Mouse (Mus musculus) embryonic facial prominence, embryonic 15.5 days (tissue): ENCODE results near the gene Dnase1l3. TPM values are rescaled to one million over a fixed set of nuclear protein-coding genes. Genes with fewer than 3 reads are reported as not detected.

Source experiments
- ATAC-seq: fragments of 200-750 bp; cut with Nextera tagmentation; 2 replicates; pipeline ENCODE4 v1.8.0; 2017; ENCODE audit warnings: low read depth, moderate TSS enrichment; ENCODE audit not compliant: insufficient number of reproducible peaks, low FRiP score, low TSS enrichment
- H3K27ac ChIP-seq: fragments of 300-500 bp; sonication (generic); replicated peaks from 2 replicates; pipeline ENCODE4 v1.5.1; 2015; ENCODE audit warnings: mild to moderate bottlenecking, inconsistent platforms
- H3K27me3 ChIP-seq: fragments of 300-500 bp; sonication (generic); 2 replicates; pipeline ENCODE4 v1.6.1; 2015; ENCODE audit warnings: inconsistent platforms
- H3K36me3 ChIP-seq: fragments of 300-500 bp; sonication (generic); 2 replicates; pipeline ENCODE4 v1.6.1; 2015; ENCODE audit warnings: mild to moderate bottlenecking, inconsistent platforms
- H3K4me1 ChIP-seq: fragments of 300-500 bp; sonication (generic); 2 replicates; pipeline ENCODE4 v1.6.1; 2015; ENCODE audit warnings: inconsistent platforms
- H3K4me2 ChIP-seq: fragments of 300-500 bp; sonication (generic); replicated peaks from 2 replicates; pipeline ENCODE4 v1.6.1; 2015; ENCODE audit warnings: mild to moderate bottlenecking, inconsistent platforms
- H3K4me3 ChIP-seq: fragments of 300-500 bp; sonication (generic); replicated peaks from 2 replicates; pipeline ENCODE4 v1.5.1; 2015; ENCODE audit warnings: mild to moderate bottlenecking, inconsistent platforms
- H3K9ac ChIP-seq: fragments of 300-500 bp; sonication (generic); 2 replicates; pipeline ENCODE4 v1.6.1; 2015; ENCODE audit warnings: inconsistent platforms
- H3K9me3 ChIP-seq: fragments of 300-500 bp; sonication (generic); replicated peaks from 2 replicates; pipeline ENCODE4 v1.6.1; 2016; ENCODE audit warnings: inconsistent platforms
- WGBS: fragments of 180-500 bp; shearing (Covaris S2); methylation state at CpG from one replicate; pipeline ENCODE4 v1.1.7; 2015; 5-methylcytosine and 5-hydroxymethylcytosine counted together
- polyA plus RNA-seq: library from polyadenylated mRNA; unstranded; fragments of >200 nt; fragmentation: Nextera tagmentation; extraction: Ambion mirVana; gene quantifications from 2 replicates; pipeline ENCODE4 v1.2.1, GENCODE M21; 2015

Gene Dnase1l3
- polyA plus RNA-seq, 1 experiment from 2014 or later = 4.1 TPM

- Histone ChIP-seq H3K9me3 (no peaks in the 10 kb centered on the region), H3K27ac (no peak overlapping the region), H3K4me3 (no peak overlapping the region), H3K9ac (no peak overlapping the region), H3K27me3 (no peaks in the 10 kb centered on the region), H3K4me2 (no peak overlapping the region), H3K4me1 (no peaks in the 10 kb centered on the region), H3K36me3 (no peaks in the 10 kb centered on the region)
- WGBS = 71% methylated on average over 1 of the region's 1 CpGs
- ATAC-seq = no peak
These were observed 19.7 kb downstream of the Dnase1l3 start for GRCm38 (mm10) chr14:7974643-7975042.

DNA sequence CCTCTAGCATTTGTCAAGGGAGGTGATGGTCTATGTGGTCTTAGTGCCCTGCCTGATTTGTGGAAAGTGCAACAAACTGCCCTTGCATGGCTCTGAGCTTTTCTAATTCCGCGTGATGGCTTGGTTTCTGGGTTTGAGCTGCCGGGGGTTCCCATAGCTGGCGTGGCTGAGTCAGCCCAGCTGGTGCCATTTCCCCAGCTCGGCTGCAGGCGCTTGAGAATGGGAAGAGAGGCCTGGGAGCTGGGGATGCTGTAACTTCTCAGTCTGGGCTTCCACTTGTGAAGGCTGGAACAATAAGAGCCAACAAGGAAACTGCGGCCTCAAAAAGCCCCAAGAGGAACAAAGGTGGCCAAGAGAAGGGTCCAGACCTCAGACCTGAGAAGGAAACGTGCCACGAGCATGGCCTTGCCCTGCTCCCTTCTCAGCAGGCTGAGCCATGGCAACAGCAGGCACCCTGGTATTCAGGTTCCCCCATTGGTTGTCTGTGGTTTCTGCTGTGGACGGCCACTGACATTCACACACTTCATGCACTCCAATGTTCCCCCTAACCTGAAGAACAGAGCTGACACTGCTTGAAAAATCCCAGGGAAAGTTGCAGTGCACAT, 22.4 kb downstream of the Dnase1l3 start:
- no peaks in the 10 kb centered on the region for H3K9me3 ChIP-seq
- WGBS = 56% methylated on average over 10 of the region's 10 CpGs

DNA sequence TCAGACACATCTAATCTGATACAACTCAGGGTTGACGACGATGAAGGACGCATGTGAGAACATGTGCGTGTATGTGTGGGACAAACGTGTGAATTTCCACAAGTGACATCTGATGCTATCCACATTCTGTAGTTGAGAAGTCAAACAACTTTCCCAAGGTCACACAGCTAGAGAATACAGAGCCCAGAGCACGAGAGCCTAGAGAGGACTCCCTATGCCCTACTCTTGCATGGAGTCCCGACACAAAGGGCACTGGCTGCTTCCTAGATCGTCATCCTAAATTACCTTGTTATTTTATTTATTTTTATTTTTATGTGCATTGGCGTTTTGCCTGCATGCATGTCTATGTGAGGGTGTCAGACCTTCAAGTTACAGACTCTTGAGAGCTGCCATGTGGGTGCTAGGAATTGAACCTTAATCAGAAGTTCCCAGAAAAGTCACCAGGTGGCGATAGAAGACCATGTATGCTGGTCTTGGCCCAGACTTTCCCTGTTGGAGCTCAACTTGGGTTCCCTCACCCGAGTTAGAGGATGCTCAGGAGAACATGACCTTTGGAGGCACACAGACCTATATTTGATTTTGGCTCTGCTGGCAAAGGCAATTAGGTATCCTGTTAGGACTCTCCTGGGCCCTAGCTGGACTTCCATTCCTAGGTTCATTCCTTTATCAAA, 30.0 kb downstream of the Dnase1l3 start:
- no peak for ATAC-seq
- H3K27ac ChIP-seq = no peak overlapping the region
- H3K4me1 ChIP-seq = 0 out of 2 replicates have a peak, but pooled peaks cover 5% of the 10 kb centered on the region
- WGBS = 52% methylated on average over 11 of the region's 11 CpGs
- H3K4me2 ChIP-seq = no peak overlapping the region
- H3K9ac ChIP-seq = no peak overlapping the region
- H3K9me3 ChIP-seq = no peaks in the 10 kb centered on the region
- H3K4me3 ChIP-seq = no peak overlapping the region
- no peaks in the 10 kb centered on the region for H3K36me3 ChIP-seq
- no peaks in the 10 kb centered on the region for H3K27me3 ChIP-seq

More for the DNA sequence above, 22.4 kb downstream of the Dnase1l3 start:
- H3K27ac ChIP-seq = no peak overlapping the region
- no peak overlapping the region for H3K4me3 ChIP-seq
- no peaks in the 10 kb centered on the region for H3K4me1 ChIP-seq
- no peaks in the 10 kb centered on the region for H3K27me3 ChIP-seq
- H3K9ac ChIP-seq = no peak overlapping the region
- ATAC-seq = no peak
- H3K4me2 ChIP-seq = no peak overlapping the region
- H3K36me3 ChIP-seq = no peaks in the 10 kb centered on the region

GRCm38 (mm10) chr14:7963160-7963559, 31.2 kb downstream of the Dnase1l3 start:
- H3K36me3 ChIP-seq = no peaks in the 10 kb centered on the region
- no peak for ATAC-seq
- H3K9me3 ChIP-seq = no peaks in the 10 kb centered on the region
- H3K9ac ChIP-seq = no peak overlapping the region
- WGBS = 55% methylated on average over 7 of the region's 7 CpGs
- 0 out of 2 replicates have a peak, but pooled peaks cover 5% of the 10 kb centered on the region for H3K4me1 ChIP-seq
- no peak overlapping the region for H3K4me2 ChIP-seq
- H3K27me3 ChIP-seq = no peaks in the 10 kb centered on the region
- H3K27ac ChIP-seq = no peak overlapping the region
- no peak overlapping the region for H3K4me3 ChIP-seq

GRCm38 (mm10) chr14:7962626-7963025, 31.7 kb downstream of the Dnase1l3 start:
- H3K9me3 ChIP-seq = no peaks in the 10 kb centered on the region
- no peaks in the 10 kb centered on the region for H3K36me3 ChIP-seq
- no peak overlapping the region for H3K9ac ChIP-seq
- 86% methylated on average over 2 of the region's 2 CpGs for WGBS
- no peak overlapping the region for H3K4me3 ChIP-seq
- H3K27ac ChIP-seq = no peak overlapping the region
- H3K4me2 ChIP-seq = no peak overlapping the region
- 0 out of 2 replicates have a peak, but pooled peaks cover 5% of the 10 kb centered on the region for H3K4me1 ChIP-seq
- no peaks in the 10 kb centered on the region for H3K27me3 ChIP-seq
- ATAC-seq = no peak

DNA sequence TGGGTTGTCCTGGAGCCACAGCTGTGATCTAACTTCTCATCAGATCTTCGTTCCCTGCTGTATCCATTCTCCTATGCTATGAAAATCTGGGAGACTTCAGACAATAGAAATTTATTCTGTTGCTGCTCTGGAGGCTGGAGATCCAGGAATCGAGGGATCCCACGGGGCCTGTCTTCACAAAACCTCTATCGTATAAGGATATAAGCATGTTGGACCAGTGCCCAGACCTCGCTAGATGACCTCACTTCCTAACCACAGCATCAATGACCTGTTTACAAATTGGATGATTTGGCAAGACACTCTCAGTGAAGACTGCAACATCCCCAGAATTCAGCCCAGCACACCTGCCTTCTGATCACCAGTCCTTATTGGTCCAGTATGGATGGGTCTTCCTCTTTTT, 32.7 kb downstream of the Dnase1l3 start:
- no peak overlapping the region for H3K4me2 ChIP-seq
- 0 out of 2 replicates have a peak, but pooled peaks cover 5% of the 10 kb centered on the region for H3K4me1 ChIP-seq
- H3K9me3 ChIP-seq = no peaks in the 10 kb centered on the region
- H3K36me3 ChIP-seq = no peaks in the 10 kb centered on the region
- no peak overlapping the region for H3K9ac ChIP-seq
- H3K27me3 ChIP-seq = no peaks in the 10 kb centered on the region
- no peak overlapping the region for H3K27ac ChIP-seq
- no peak overlapping the region for H3K4me3 ChIP-seq
- WGBS = 54% methylated on average over 5 of the region's 5 CpGs
- no peak for ATAC-seq

- Histone ChIP-seq H3K9me3 (no peaks in the 10 kb centered on the region), H3K27me3 (no peaks in the 10 kb centered on the region), H3K4me2 (no peak overlapping the region), H3K36me3 (no peaks in the 10 kb centered on the region), H3K9ac (no peak overlapping the region), H3K4me3 (no peak overlapping the region), H3K27ac (no peak overlapping the region), H3K4me1 (0 out of 2 replicates have a peak, but pooled peaks cover 5% of the 10 kb centered on the region)
- no peak for ATAC-seq
- WGBS = 56% methylated on average over 11 of the region's 11 CpGs
These were observed 33.8 kb downstream of the Dnase1l3 start for GRCm38 (mm10) chr14:7960616-7961015.

GRCm38 (mm10) chr14:7957049-7957448, 37.3 kb downstream of the Dnase1l3 start, which contains the start of gene Gm45521:
TSS of gene Gm45521 (plus strand) at chr14:7957288.
- Histone ChIP-seq H3K27me3 (no peaks in the 10 kb centered on the region), H3K4me2 (no peak within 1 kb of the TSS), H3K9me3 (no peaks in the 10 kb centered on the region), H3K4me1 (peaks cover 23% of the 10 kb centered on the region), H3K36me3 (no peaks in the 10 kb centered on the region), H3K9ac (no peak within 1 kb of the TSS), H3K27ac (no peak within 1 kb of the TSS), H3K4me3 (no peak within 1 kb of the TSS)
- no peak for ATAC-seq
- WGBS = 59% methylated on average over 9 of the region's 9 CpGs

DNA sequence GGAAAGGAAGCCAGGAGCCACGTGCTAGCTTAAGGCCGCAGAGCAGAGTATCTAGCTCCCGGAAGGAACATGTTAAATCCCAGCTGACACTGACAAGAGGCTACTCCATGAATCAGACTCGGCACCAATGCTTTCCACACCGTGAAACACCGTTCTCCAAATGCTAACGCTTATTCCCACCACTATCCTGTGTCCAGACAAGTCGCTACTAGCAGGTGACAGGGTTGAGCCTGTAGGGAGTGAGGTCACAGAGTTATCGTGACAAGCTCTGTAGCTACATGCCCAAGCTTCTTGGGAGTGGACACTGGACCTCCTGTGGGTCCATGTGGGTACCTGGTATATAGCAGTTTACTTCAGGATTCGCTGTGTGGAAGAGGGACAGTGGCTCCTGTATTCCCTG, 37.9 kb downstream of the Dnase1l3 start:
- ATAC-seq = no peak
- Histone ChIP-seq H3K36me3 (no peaks in the 10 kb centered on the region), H3K9me3 (no peaks in the 10 kb centered on the region), H3K4me1 (peaks cover 19% of the 10 kb centered on the region), H3K27me3 (no peaks in the 10 kb centered on the region), H3K9ac (no peak overlapping the region), H3K4me3 (no peak overlapping the region), H3K4me2 (no peak overlapping the region), H3K27ac (no peak overlapping the region)
- WGBS = 66% methylated on average over 10 of the region's 10 CpGs

GRCm38 (mm10) chr14:7954071-7954471, 40.3 kb downstream of the Dnase1l3 start:
- no peak overlapping the region for H3K4me2 ChIP-seq
- peak; percentile 55 for ATAC-seq
- no peaks in the 10 kb centered on the region for H3K27me3 ChIP-seq
- peak overlapping the region; percentile 74 for H3K27ac ChIP-seq
- H3K9ac ChIP-seq = no peak overlapping the region
- H3K4me3 ChIP-seq = no peak overlapping the region
- H3K9me3 ChIP-seq = no peaks in the 10 kb centered on the region
- H3K36me3 ChIP-seq = peaks cover 19% of the 10 kb centered on the region
- H3K4me1 ChIP-seq = peaks cover 18% of the 10 kb centered on the region
- 46% methylated on average over 6 of the region's 6 CpGs for WGBS

DNA sequence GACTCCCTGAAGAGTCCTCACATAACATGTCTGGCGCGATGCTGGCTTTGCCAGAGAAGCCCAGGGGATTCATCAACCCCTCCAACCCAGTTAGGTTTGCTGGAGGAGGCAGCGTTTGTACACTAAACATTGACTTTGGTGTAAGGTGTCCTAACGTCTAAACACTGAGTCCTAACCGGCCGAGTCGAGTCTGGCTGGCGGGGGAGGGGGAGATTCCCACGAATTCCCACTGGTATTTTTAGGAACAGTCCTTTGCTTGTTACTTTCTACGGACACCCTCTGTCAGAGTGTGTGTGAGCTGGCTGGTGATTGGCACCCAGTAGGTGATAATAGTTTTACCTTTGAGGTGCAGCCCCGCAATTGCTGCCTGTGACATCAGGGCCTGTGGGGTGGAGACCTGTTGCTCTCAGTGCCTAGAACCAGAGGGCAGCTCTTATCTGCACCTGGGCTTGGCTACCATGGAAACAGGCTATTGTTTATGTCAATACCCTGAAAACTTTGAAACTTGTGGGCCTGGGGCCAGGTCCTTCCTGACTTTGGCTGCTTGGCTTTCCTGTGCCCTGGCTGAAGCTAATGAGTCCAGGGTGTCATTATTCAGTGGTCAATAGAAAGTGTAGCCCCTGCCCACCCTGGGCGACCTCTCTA, 41.6 kb downstream of the Dnase1l3 start:
- 0 out of 2 replicates have a peak, but pooled peaks have one; percentile 8 for ATAC-seq
- Histone ChIP-seq H3K9ac (no peak overlapping the region), H3K27ac (peak overlapping the region; percentile 74), H3K4me1 (peaks cover 18% of the 10 kb centered on the region), H3K4me3 (no peak overlapping the region), H3K9me3 (no peaks in the 10 kb centered on the region), H3K27me3 (no peaks in the 10 kb centered on the region), H3K4me2 (no peak overlapping the region), H3K36me3 (peaks cover 30% of the 10 kb centered on the region)
- 34% methylated on average over 12 of the region's 12 CpGs for WGBS
